Mouse (Mus musculus) limb, embryonic 13.5 days (tissue): ENCODE data around the gene Maco1. TPM values are rescaled to one million over a fixed set of nuclear protein-coding genes. Genes with fewer than 3 reads are reported as not detected.

Experiments used
- ATAC-seq: fragments of 200-750 bp; cut with Nextera tagmentation; 2 replicates; pipeline ENCODE4 v1.8.0; 2017; ENCODE audit warnings: low read depth, moderate number of reproducible peaks, moderate TSS enrichment; ENCODE audit not compliant: low FRiP score
- H3K27ac ChIP-seq: fragments of 300-500 bp; sonication (generic); 2 replicates; pipeline ENCODE4 v1.5.1; 2015; ENCODE audit warnings: inconsistent platforms, mild to moderate bottlenecking, moderate library complexity
- H3K27me3 ChIP-seq: fragments of 300-500 bp; sonication (generic); 2 replicates; pipeline ENCODE4 v1.6.1; 2015; ENCODE audit warnings: mild to moderate bottlenecking, inconsistent platforms
- H3K36me3 ChIP-seq: fragments of 300-500 bp; sonication (generic); 2 replicates; pipeline ENCODE4 v1.6.1; 2015; ENCODE audit warnings: inconsistent platforms, mild to moderate bottlenecking, moderate library complexity
- H3K4me1 ChIP-seq: fragments of 300-500 bp; sonication (generic); 2 replicates; pipeline ENCODE4 v1.6.1; 2015; ENCODE audit warnings: inconsistent platforms
- H3K4me2 ChIP-seq: fragments of 300-500 bp; sonication (generic); replicated peaks from 2 replicates; pipeline ENCODE4 v1.6.1; 2015; ENCODE audit warnings: inconsistent platforms, mild to moderate bottlenecking, moderate library complexity
- H3K4me3 ChIP-seq: fragments of 300-500 bp; sonication (generic); 2 replicates; pipeline ENCODE4 v1.5.1; 2015; ENCODE audit warnings: moderate library complexity, mild to moderate bottlenecking, inconsistent platforms
- H3K9ac ChIP-seq: fragments of 300-500 bp; sonication (generic); 2 replicates; pipeline ENCODE4 v1.6.1; 2015; ENCODE audit warnings: mild to moderate bottlenecking, inconsistent platforms
- H3K9me3 ChIP-seq: fragments of 300-500 bp; sonication (generic); 2 replicates; pipeline ENCODE4 v1.6.1; 2016; ENCODE audit warnings: inconsistent platforms
- WGBS: fragments of 180-500 bp; shearing (Covaris S2); methylation state at CpG from one replicate; pipeline ENCODE4 v1.1.7; 2015; 5-methylcytosine and 5-hydroxymethylcytosine counted together
- polyA plus RNA-seq: library from polyadenylated mRNA; unstranded; fragments of >200 nt; fragmentation: Nextera tagmentation; extraction: Ambion mirVana; gene quantifications from 2 replicates; pipeline ENCODE4 v1.2.1, GENCODE M21; 2015

Maco1 gene
- polyA plus RNA-seq, 1 experiment from 2014 or later, result 57.9 TPM

DNA sequence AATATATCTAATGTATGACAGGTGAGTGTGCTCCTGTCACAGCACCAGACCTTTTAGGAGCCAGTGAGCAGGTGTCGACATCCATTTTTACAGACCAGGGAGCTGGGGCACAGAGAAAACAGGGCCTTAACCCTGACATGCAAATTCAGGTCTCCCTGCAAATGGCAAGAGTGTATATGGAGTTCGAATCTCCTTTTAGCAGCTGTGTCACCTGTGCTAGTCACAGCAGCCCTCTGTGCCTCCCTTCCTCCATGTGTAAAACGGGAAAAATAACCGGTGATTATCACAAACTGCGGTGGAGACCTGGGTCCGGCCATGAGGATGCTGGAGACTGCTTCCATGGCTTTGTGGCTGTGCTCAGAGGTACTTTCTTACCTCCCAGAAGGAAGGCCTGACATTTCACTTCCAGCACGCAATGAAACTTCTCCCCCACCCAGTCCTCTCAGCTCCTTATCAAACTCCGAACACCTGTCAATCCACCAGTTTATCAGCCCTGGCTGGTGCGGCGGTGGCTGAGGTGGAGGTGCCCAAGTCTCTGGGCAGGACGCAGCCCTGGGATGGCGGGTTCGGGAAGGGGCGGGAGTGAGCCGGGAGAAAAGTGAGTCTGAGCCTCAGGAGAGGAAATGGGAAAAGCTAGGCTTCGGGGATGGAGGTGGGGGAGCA is 16.1 kb upstream of the Maco1 start:
- H3K27ac ChIP-seq, result no peak overlapping the region
- peaks cover 42% of the 10 kb centered on the region for H3K27me3 ChIP-seq

DNA sequence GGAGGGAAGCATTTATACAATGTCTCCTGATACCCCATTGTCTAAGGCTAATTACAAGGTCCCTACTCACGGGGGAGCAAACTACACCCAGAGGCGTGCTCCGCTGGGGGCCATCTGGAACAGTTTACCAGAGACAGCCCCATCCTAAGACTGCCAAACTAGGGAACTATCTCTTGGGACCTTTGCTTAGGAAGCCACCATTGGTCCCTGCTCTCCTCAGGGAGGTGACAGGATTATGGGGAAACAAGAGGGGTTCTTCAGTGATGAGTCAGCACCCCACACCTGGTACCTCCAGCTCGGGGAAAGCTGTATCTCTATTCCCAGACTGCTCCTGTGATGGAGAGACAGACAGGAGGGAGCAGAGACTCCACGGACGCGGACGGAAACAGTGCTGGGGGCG is 15.3 kb upstream of the Maco1 start:
- 24% methylated on average over 8 of the region's 9 CpGs for WGBS
- Histone ChIP-seq H3K36me3 (no peaks in the 10 kb centered on the region), H3K9me3 (no peaks in the 10 kb centered on the region), H3K27ac (no peak overlapping the region), H3K4me3 (no peak overlapping the region), H3K9ac (no peak overlapping the region), H3K27me3 (peaks cover 42% of the 10 kb centered on the region), H3K4me2 (no peak overlapping the region; the same call in 1 of the 2 replicates), H3K4me1 (peaks cover 13% of the 10 kb centered on the region)
- ATAC-seq, result no peak

More for the DNA sequence above, 16.1 kb upstream of the Maco1 start:
- Histone ChIP-seq H3K9ac (no peak overlapping the region; the same call in 1 of the 2 replicates), H3K4me3 (peak overlapping the region; percentile 12; the same call in 1 of the 2 replicates), H3K4me1 (peaks cover 13% of the 10 kb centered on the region), H3K9me3 (no peaks in the 10 kb centered on the region), H3K4me2 (peak overlapping the region; percentile 51), H3K36me3 (no peaks in the 10 kb centered on the region)
- no peak for ATAC-seq
- 10% methylated on average over 16 of the region's 16 CpGs for WGBS

DNA sequence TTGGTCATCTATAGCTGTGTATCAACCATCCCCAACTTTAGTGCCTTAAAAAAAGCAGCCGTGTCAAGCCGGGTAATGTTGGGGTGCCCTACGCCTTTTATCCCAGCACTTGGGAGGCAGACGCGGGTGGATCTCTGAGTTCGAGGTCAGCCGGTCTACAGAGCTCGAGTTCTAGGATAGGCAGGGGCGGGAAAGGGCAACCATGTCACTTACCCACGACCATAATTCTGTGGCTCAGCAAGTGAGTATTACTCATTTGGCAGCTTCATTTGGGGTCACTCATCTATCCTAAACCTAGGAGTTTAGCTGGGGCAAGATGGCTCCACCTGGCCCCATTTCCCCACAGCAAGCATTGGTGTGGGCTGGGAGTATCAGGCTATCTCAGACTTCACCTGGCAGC is 14.9 kb upstream of the Maco1 start:
- H3K4me1 ChIP-seq, result peaks cover 13% of the 10 kb centered on the region
- no peak for ATAC-seq
- no peak overlapping the region for H3K27ac ChIP-seq
- H3K9ac ChIP-seq, result no peak overlapping the region
- H3K9me3 ChIP-seq, result no peaks in the 10 kb centered on the region
- H3K27me3 ChIP-seq, result peaks cover 42% of the 10 kb centered on the region
- no peak overlapping the region for H3K4me3 ChIP-seq
- H3K4me2 ChIP-seq, result no peak overlapping the region
- H3K36me3 ChIP-seq, result no peaks in the 10 kb centered on the region
- WGBS, result 88% methylated on average over 10 of the region's 10 CpGs

DNA sequence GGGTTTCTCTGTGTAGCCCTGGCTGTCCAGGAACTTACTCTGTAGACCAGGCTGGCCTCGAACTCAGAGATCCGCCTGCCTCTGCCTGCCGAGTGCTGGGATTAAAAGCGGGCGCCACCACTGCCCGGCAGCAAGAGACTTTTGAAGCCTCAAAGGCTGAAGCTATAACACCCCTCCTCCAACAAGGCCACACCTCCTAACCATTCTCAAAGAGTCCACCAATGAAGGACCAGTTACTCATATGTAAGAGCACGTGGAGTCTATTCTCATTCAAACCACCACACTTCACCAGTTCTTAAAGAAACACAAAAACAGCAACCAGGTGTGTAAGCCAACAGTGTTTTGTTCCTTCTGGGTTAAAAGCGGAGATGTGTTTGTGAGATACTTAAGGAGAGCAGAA is 14.5 kb upstream of the Maco1 start:
- ATAC-seq, result no peak
- Histone ChIP-seq H3K36me3 (no peaks in the 10 kb centered on the region), H3K4me2 (no peak overlapping the region), H3K9ac (no peak overlapping the region), H3K9me3 (no peaks in the 10 kb centered on the region), H3K4me3 (no peak overlapping the region), H3K27me3 (peaks cover 42% of the 10 kb centered on the region), H3K27ac (no peak overlapping the region), H3K4me1 (peaks cover 13% of the 10 kb centered on the region)
- 89% methylated on average over 8 of the region's 8 CpGs for WGBS

DNA sequence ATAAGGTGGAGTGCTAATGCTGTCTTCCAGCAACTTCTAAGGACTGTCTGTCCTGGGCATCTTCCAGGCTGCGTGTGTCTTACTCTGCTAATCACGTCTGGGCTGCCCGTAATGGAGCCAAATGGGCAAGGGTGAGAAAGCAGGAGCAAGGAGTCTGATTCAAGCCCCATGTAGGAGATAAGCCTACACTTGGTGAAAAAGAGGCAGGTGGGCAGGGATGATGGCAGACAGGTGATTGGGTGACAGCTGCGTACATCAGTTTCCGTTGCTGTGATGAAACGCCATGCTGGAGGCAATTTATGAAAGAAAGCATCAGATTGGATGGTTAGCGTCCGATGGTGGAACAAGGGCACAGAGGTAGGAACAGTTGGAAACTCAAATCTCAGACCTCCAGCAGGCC is 14.1 kb upstream of the Maco1 start:
- WGBS, result 89% methylated on average over 8 of the region's 8 CpGs
- ATAC-seq, result no peak
- no peaks in the 10 kb centered on the region for H3K36me3 ChIP-seq

DNA sequence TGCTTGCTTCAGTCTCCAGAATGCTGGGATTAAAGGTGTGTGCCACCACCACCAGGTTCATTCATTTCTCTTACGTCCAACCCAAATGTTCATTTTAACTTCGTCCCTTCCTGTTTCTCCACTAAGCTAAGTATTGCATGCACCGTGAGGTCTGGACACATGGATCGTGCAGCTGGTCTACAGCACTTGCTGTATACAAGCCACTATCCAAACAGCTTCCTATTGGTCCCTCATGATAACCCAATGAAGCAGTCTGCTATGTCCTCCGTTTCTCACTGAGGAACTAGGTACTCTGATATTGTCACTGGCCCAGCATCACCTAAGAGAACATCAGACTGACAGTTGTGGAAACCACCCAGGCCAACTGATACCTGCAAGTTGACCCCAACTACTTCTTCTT is 12.6 kb upstream of the Maco1 start:
- no peak overlapping the region for H3K4me3 ChIP-seq
- H3K9ac ChIP-seq, result no peak overlapping the region
- no peak overlapping the region for H3K4me2 ChIP-seq
- H3K9me3 ChIP-seq, result no peaks in the 10 kb centered on the region
- 91% methylated on average over 5 of the region's 5 CpGs for WGBS
- ATAC-seq, result no peak
- no peak overlapping the region for H3K27ac ChIP-seq
- H3K27me3 ChIP-seq, result peaks cover 40% of the 10 kb centered on the region
- H3K36me3 ChIP-seq, result no peaks in the 10 kb centered on the region
- peaks cover 13% of the 10 kb centered on the region for H3K4me1 ChIP-seq

More for the DNA sequence above, 14.1 kb upstream of the Maco1 start:
- Histone ChIP-seq H3K4me3 (no peak overlapping the region), H3K9ac (no peak overlapping the region), H3K27me3 (peaks cover 42% of the 10 kb centered on the region), H3K4me2 (no peak overlapping the region), H3K27ac (no peak overlapping the region), H3K9me3 (no peaks in the 10 kb centered on the region), H3K4me1 (peaks cover 13% of the 10 kb centered on the region)

DNA sequence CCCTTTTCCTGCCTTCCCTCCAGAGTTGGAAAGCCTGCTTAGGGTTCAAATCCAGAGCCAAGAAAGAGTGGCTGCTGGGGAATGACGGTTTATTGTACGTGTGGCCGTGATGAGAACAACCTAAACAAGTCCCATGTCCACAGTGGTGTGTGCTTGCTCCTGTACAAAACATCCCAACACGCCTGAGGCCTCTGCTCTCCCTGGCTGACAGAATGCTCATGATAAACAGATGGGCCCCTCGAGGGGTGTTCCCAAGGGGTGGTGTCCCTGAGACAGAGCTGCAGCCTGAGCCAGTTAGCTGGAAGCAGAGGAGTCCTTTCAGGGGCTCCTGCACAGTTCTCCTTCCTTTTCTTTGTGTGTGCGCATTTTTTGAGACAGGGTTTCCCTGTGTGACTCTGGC is 12.2 kb upstream of the Maco1 start:
- no peak overlapping the region for H3K4me3 ChIP-seq
- H3K27ac ChIP-seq, result no peak overlapping the region
- H3K36me3 ChIP-seq, result no peaks in the 10 kb centered on the region
- H3K4me2 ChIP-seq, result no peak overlapping the region
- 69% methylated on average over 6 of the region's 6 CpGs for WGBS
- no peaks in the 10 kb centered on the region for H3K9me3 ChIP-seq
- no peak overlapping the region for H3K9ac ChIP-seq
- no peak for ATAC-seq
- H3K4me1 ChIP-seq, result peaks cover 13% of the 10 kb centered on the region
- H3K27me3 ChIP-seq, result peaks cover 35% of the 10 kb centered on the region

DNA sequence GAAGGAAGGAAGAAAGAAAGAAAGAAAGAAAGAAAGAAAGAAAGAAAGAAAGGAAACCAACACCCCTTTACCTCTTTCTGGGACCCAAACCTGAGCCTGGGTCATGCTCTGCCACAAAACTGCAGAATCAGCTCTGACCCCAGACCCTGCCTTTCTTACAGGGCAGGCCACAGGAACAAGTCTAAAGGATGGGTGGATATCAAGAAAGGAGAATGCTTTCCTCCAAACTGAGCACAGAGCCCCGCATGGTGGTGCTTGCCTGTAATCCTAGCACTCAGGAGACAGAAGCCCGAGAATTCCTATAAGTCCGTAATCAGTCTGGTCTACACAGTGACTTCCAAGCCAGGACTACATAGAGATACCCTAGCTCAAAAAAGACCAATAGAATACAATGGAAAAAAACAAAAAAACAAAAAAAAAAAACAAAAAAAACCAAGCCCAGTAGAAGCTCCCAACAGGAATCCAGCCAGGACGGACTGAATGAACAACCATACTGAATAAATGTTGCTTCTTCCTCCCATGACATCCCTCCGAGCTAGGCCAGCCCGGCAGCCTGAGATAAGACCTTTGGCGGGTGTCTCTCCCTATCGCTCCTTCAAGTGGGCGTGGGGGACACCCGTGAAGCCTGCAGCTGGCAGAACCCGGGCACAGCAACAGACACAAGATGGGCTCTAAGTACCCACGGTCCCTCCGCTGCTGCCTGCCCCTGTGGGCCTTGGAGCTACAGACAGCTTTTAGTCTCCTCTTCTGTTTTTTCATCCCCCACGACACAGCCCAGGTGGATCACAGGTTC is 11.0 kb upstream of the Maco1 start, which contains the start of gene Rhd:
Gene Rhd, plus strand, starts transcription at position 600 of the 793 bp plus-strand sequence.
- H3K4me1 ChIP-seq, result peaks cover 3% of the 10 kb centered on the region; the same call in 1 of the 2 replicates
- H3K36me3 ChIP-seq, result no peaks in the 10 kb centered on the region
- no peaks in the 10 kb centered on the region for H3K9me3 ChIP-seq
- no peak within 1 kb of the TSS for H3K9ac ChIP-seq
- peaks cover 23% of the 10 kb centered on the region for H3K27me3 ChIP-seq
- no peak for ATAC-seq
- no peak within 1 kb of the TSS for H3K27ac ChIP-seq
- no peak within 1 kb of the TSS for H3K4me2 ChIP-seq
- no peak within 1 kb of the TSS for H3K4me3 ChIP-seq
- WGBS, result 65% methylated on average over 14 of the region's 14 CpGs

DNA sequence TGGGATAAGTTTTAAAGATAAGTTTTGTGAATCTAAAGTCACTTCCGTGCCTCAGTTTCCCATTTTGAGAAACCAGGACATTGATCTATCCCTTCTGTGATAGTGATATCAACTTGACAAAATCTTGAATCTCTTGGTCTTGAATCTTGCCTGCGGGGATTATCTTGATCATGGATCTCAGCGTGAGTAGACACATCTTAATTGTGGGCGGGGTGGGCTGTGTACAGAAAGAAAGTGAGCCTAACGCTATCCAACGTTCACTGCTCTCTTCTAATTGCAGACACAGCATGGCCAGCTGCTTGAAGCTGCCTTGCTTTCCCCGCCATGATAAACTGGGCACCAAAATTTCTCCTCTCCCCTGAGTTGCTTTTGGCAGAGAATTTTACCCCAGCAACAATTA is 9.9 kb upstream of the Maco1 start:
- 83% methylated on average over 7 of the region's 7 CpGs for WGBS
- ATAC-seq, result no peak
- H3K4me1 ChIP-seq, result no peaks in the 10 kb centered on the region
- no peaks in the 10 kb centered on the region for H3K9me3 ChIP-seq
- H3K27ac ChIP-seq, result no peak overlapping the region
- H3K9ac ChIP-seq, result no peak overlapping the region
- H3K27me3 ChIP-seq, result peaks cover 12% of the 10 kb centered on the region
- H3K4me2 ChIP-seq, result no peak overlapping the region
- no peaks in the 10 kb centered on the region for H3K36me3 ChIP-seq
- H3K4me3 ChIP-seq, result no peak overlapping the region

DNA sequence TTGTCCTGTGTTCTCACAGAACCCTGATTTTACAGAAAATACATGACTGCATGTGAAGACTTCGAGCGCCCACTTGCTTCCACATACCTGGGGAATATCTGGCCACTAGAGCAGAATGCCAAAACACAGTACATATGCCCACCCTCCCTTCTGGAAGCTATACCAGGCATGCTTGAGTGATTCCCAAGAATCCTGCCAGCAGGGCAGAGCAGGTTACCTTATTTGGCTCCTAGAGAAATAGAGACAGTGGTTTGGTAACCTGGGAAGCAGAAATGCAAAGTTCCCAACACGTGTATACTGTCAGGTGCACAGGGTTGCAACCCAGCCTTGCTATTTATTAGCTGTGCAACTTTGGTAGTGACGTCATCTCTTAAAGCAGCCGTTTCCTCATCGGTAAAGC is 8.7 kb upstream of the Maco1 start:
- no peak for ATAC-seq
- H3K9ac ChIP-seq, result no peak overlapping the region

DNA sequence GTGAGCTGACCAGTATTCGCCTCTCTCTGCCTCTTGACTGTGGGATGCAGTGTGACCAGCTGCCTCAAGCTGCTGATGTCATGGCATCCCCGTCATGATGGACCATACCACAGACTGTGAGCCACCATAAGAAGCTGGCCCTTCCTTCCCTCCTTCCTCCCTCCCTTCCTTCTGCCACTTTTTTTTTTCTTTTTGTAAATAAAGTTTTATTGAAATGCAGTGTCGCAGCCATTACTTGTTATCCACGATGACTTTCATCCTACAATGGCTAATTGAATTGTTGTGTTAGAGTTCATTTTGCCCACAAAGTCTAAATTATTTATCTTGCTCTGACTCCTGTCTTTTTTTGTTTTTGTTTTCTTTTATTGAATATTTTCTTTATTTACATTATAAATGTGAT is 5.3 kb upstream of the Maco1 start:
- peaks cover 8% of the 10 kb centered on the region for H3K4me1 ChIP-seq
- H3K36me3 ChIP-seq, result no peaks in the 10 kb centered on the region
- no peak overlapping the region for H3K9ac ChIP-seq
- H3K4me3 ChIP-seq, result no peak overlapping the region
- no peak overlapping the region for H3K27ac ChIP-seq
- ATAC-seq, result no peak
- H3K4me2 ChIP-seq, result no peak overlapping the region
- H3K27me3 ChIP-seq, result no peaks in the 10 kb centered on the region
- 83% methylated on average over 4 of the region's 4 CpGs for WGBS
- H3K9me3 ChIP-seq, result no peaks in the 10 kb centered on the region

More for the DNA sequence above, 8.7 kb upstream of the Maco1 start:
- no peak overlapping the region for H3K4me3 ChIP-seq
- no peaks in the 10 kb centered on the region for H3K9me3 ChIP-seq
- 0 out of 2 replicates have a peak, but pooled peaks cover 4% of the 10 kb centered on the region for H3K27me3 ChIP-seq
- H3K4me1 ChIP-seq, result peaks cover under 1% of the 10 kb centered on the region; the same call in 1 of the 2 replicates
- H3K27ac ChIP-seq, result no peak overlapping the region
- no peaks in the 10 kb centered on the region for H3K36me3 ChIP-seq
- WGBS, result 76% methylated on average over 6 of the region's 6 CpGs
- H3K4me2 ChIP-seq, result no peak overlapping the region

DNA sequence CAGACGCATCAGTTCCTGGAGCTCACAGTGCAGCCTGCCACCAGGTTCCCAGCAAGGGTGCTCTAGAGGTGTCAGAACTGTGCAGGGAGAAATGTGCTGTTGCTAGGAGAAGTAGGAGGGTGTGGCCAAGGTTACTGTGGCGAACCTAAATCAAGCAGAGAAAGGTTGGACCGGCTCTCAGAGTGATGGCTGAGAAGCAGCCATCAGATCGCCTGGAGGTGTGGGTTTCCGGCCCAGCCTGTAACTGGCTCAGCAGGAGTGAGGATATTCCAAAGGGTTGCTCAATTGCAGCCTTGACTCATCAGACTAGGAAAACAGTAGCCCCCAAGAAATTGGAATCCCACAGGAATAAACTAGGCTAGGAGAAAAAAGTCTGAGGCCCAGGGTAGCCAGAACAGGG is 3.4 kb upstream of the Maco1 start:
- H3K4me3 ChIP-seq, result no peak overlapping the region
- WGBS, result 25% methylated on average over 5 of the region's 5 CpGs
- H3K27me3 ChIP-seq, result no peaks in the 10 kb centered on the region
- no peak overlapping the region for H3K9ac ChIP-seq
- H3K27ac ChIP-seq, result 0 out of 2 replicates have a peak overlapping the region, but pooled peaks have one; percentile 11
- H3K36me3 ChIP-seq, result no peaks in the 10 kb centered on the region
- no peak overlapping the region for H3K4me2 ChIP-seq
- no peak for ATAC-seq
- no peaks in the 10 kb centered on the region for H3K9me3 ChIP-seq
- peaks cover 16% of the 10 kb centered on the region for H3K4me1 ChIP-seq
